10 mouse cellular contexts compared by ENCODE assay signal in genomic region chr2:102002408-102002973, GRCm38 (mm10).
DNase-seq lines count a peak whose midpoint lies in the region; ATAC-seq and TF ChIP-seq lines count a peak whose summit lies in the region.
"Had no signal": no experiment of that assay in that cellular context is flagged by ENCODE, and none has a peak within 500 bp of the region (broad histone marks: within the 10 kb centered on the region; RNA-seq: fewer than 3 reads in every experiment).

No protein-coding gene starts in this region.

- no peaks in the 10 kb centered on the region for H3K9me3 ChIP-seq in kidney, embryonic 16.5 days (ENCODE audit: low read length)
- no peaks in the 10 kb centered on the region for H3K9me3 ChIP-seq in embryonic facial prominence, embryonic 15.5 days (replicated peaks)
- H3K9me3 ChIP-seq in hindbrain, postnatal 0 days (ENCODE audit: low read length) = no peaks in the 10 kb centered on the region
- H3K9me3 ChIP-seq in neural tube, embryonic 13.5 days = no peaks in the 10 kb centered on the region

- no peak overlapping the region for H3K4me3 ChIP-seq in kidney, embryonic 16.5 days (ENCODE audit: low read length)
- H3K4me3 ChIP-seq in embryonic facial prominence, embryonic 15.5 days (replicated peaks) = no peak overlapping the region
- H3K4me3 ChIP-seq in hindbrain, postnatal 0 days (ENCODE audit: low read length) = no peak overlapping the region
- no peak overlapping the region for H3K4me3 ChIP-seq in neural tube, embryonic 13.5 days

- DNase-seq in kidney, adult 18-20 months = no peak
- DNase-seq in hindbrain, postnatal 0 days (ENCODE audit: low spot score) = no peak
- DNase-seq in left cerebral cortex, postnatal 36 days (ENCODE audit: low spot score in 2 of 2) = no peak
- no peak for DNase-seq in cerebellum, adult 11 months
- DNase-seq in cerebellum, adult 11-12 months = no peak
- DNase-seq: gastrocnemius, postnatal 25 days; thymus, postnatal 4 days had no signal

- 0 out of 2 replicates have a peak overlapping the region, but pooled peaks have one; percentile 8 for H3K9ac ChIP-seq in kidney, embryonic 16.5 days (replicated peaks; ENCODE audit: low read length)
- H3K9ac ChIP-seq in embryonic facial prominence, embryonic 15.5 days = no peak overlapping the region
- H3K9ac ChIP-seq in hindbrain, postnatal 0 days (replicated peaks; ENCODE audit: low read length) = no peak overlapping the region
- H3K9ac ChIP-seq in neural tube, embryonic 13.5 days = peak overlapping the region; percentile 4; the same call in 1 of the 2 replicates

- peak overlapping the region; percentile 17; the same call in 1 of the 2 replicates for H3K4me2 ChIP-seq in kidney, embryonic 16.5 days (replicated peaks; ENCODE audit: low read depth, low read length)
- no peak overlapping the region for H3K4me2 ChIP-seq in embryonic facial prominence, embryonic 15.5 days (replicated peaks)
- H3K4me2 ChIP-seq in hindbrain, postnatal 0 days (ENCODE audit: low read depth, low read length) = no peak overlapping the region
- H3K4me2 ChIP-seq in neural tube, embryonic 13.5 days = peak overlapping the region; percentile 29

- no peak for ATAC-seq in kidney, embryonic 16.5 days (ENCODE audit: low FRiP score, low TSS enrichment)
- ATAC-seq in embryonic facial prominence, embryonic 15.5 days (ENCODE audit: insufficient number of reproducible peaks, low FRiP score, low TSS enrichment, low read depth) = no peak
- peak; percentile 36; the same call in 1 of the 2 replicates for ATAC-seq in hindbrain, postnatal 0 days
- ATAC-seq in neural tube, embryonic 13.5 days (ENCODE audit: low read depth) = peak; percentile 13; the same call in 1 of the 2 replicates

- no peak for TF ChIP-seq CTCF in hindbrain, postnatal 0 days (IDR thresholded peaks at IDR 0.05; ENCODE audit: low read depth)

- H3K4me1 ChIP-seq in kidney, embryonic 16.5 days (ENCODE audit: insufficient read depth, low read length) = peaks cover 73% of the 10 kb centered on the region
- peaks cover 64% of the 10 kb centered on the region for H3K4me1 ChIP-seq in embryonic facial prominence, embryonic 15.5 days
- H3K4me1 ChIP-seq in hindbrain, postnatal 0 days (ENCODE audit: insufficient read depth, low read length) = peaks cover 30% of the 10 kb centered on the region
- H3K4me1 ChIP-seq in neural tube, embryonic 13.5 days (replicated peaks) = peaks cover 94% of the 10 kb centered on the region

- H3K27ac ChIP-seq in kidney, embryonic 16.5 days (ENCODE audit: low read length) = peak overlapping the region; percentile 80
- 0 out of 2 replicates have a peak overlapping the region, but pooled peaks have one; percentile 40 for H3K27ac ChIP-seq in embryonic facial prominence, embryonic 15.5 days (replicated peaks)
- H3K27ac ChIP-seq in hindbrain, postnatal 0 days = peak overlapping the region; percentile 71
- peak overlapping the region; percentile 94 for H3K27ac ChIP-seq in neural tube, embryonic 13.5 days (replicated peaks)

- WGBS in kidney, embryonic 16.5 days = 56% methylated on average over 12 of the region's 12 CpGs
- WGBS in embryonic facial prominence, embryonic 15.5 days = 60% methylated on average over 12 of the region's 12 CpGs
- 42% methylated on average over 12 of the region's 12 CpGs for WGBS in hindbrain, postnatal 0 days
- WGBS in neural tube, embryonic 13.5 days = 43% methylated on average over 12 of the region's 12 CpGs

- H3K27me3 ChIP-seq in kidney, embryonic 16.5 days (ENCODE audit: insufficient read depth, low read length) = no peaks in the 10 kb centered on the region
- H3K27me3 ChIP-seq in embryonic facial prominence, embryonic 15.5 days = no peaks in the 10 kb centered on the region
- H3K27me3 ChIP-seq in hindbrain, postnatal 0 days (ENCODE audit: insufficient read depth, low read length) = no peaks in the 10 kb centered on the region
- H3K27me3 ChIP-seq in neural tube, embryonic 13.5 days = no peaks in the 10 kb centered on the region

- intact Hi-C loops in left cerebral cortex, postnatal 36 days (cut with DNase I) = no loop called here

- H3K36me3 ChIP-seq in kidney, embryonic 16.5 days (ENCODE audit: insufficient read depth, low read length) = no peaks in the 10 kb centered on the region
- H3K36me3 ChIP-seq in embryonic facial prominence, embryonic 15.5 days = no peaks in the 10 kb centered on the region
- H3K36me3 ChIP-seq in hindbrain, postnatal 0 days (ENCODE audit: insufficient read depth, low read length) = no peaks in the 10 kb centered on the region
- no peaks in the 10 kb centered on the region for H3K36me3 ChIP-seq in neural tube, embryonic 13.5 days

Comparison
In these comparisons a context has a peak if more than half of its experiments do, and no peak if none do; other contexts are left out.
1. ATAC-seq: peak in hindbrain, postnatal 0 days (single experiment) and neural tube, embryonic 13.5 days (single experiment); none in kidney, embryonic 16.5 days (single experiment) and embryonic facial prominence, embryonic 15.5 days (single experiment).
2. H3K27ac ChIP-seq: peak in every context shown above with its lines; median percentile 94 in neural tube, embryonic 13.5 days; 80 in kidney, embryonic 16.5 days; 71 in hindbrain, postnatal 0 days; 40 in embryonic facial prominence, embryonic 15.5 days.
3. H3K4me2 ChIP-seq: peak in kidney, embryonic 16.5 days (single experiment) and neural tube, embryonic 13.5 days (single experiment); none in embryonic facial prominence, embryonic 15.5 days (single experiment) and hindbrain, postnatal 0 days (single experiment).
4. H3K9ac ChIP-seq: peak in kidney, embryonic 16.5 days (single experiment) and neural tube, embryonic 13.5 days (single experiment); none in embryonic facial prominence, embryonic 15.5 days (single experiment) and hindbrain, postnatal 0 days (single experiment).